In the genomic region with DNA sequence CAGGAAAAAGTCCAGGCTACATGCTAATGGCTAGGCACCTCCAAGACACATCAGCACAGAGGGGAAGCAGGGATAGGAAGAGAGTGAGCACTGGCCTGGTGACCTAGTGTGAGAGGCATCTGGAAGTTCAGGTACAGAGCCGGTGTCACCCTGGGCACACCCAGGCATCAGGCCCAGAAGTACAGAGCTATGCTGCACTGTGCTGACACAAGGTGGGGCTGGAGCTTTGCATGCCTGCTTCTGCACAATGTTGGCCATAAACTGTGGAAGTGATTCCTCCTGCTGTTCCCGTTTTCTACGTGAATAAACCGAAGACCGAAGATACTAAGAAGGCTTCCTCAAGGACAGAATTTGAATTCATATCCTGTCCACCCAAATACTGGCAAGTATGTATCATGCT, we compare ENCODE assay signal across 15 mouse cellular contexts.
"Had no signal": no experiment of that assay in that cellular context is flagged by ENCODE, and none has a peak within 500 bp of the region (broad histone marks: within the 10 kb centered on the region; RNA-seq: fewer than 3 reads in every experiment).

No protein-coding gene starts in this region.

- H3K9me3 ChIP-seq: limb, embryonic 12.5 days; liver, embryonic 13.5 days; lung, embryonic 15.5 days; megakaryocyte, embryonic 14.5 days; midbrain, embryonic 12.5 days; neural tube, embryonic 13.5 days; stomach, embryonic 15.5 days had no signal

- H3K9ac ChIP-seq: limb, embryonic 12.5 days; liver, embryonic 13.5 days; liver, postnatal 0 days; lung, embryonic 15.5 days; midbrain, embryonic 12.5 days; neural tube, embryonic 13.5 days; stomach, embryonic 15.5 days had no signal

- H3K27ac ChIP-seq: limb, embryonic 12.5 days; liver, embryonic 13.5 days; lung, embryonic 15.5 days; macrophage; midbrain, embryonic 12.5 days; neural tube, embryonic 13.5 days; stomach, embryonic 15.5 days had no signal

- H3K4me3 ChIP-seq: limb, embryonic 12.5 days; liver, embryonic 13.5 days; lung, embryonic 15.5 days; midbrain, embryonic 12.5 days; neural tube, embryonic 13.5 days; stomach, embryonic 15.5 days had no signal

- H3K36me3 ChIP-seq: limb, embryonic 12.5 days; liver, embryonic 13.5 days; lung, embryonic 15.5 days; midbrain, embryonic 12.5 days; neural tube, embryonic 13.5 days; stomach, embryonic 15.5 days had no signal

- DNase-seq: kidney, adult 18-20 months; kidney, postnatal 25 days; liver; liver, embryonic 13.5 days; liver, postnatal 0 days; lung, postnatal 14 days; right cerebral cortex, postnatal 14 days; thymus, postnatal 14 days had no signal

- H3K4me2 ChIP-seq: limb, embryonic 12.5 days; liver, embryonic 13.5 days; lung, embryonic 15.5 days; midbrain, embryonic 12.5 days; neural tube, embryonic 13.5 days; stomach, embryonic 15.5 days had no signal

- H3K27me3 ChIP-seq: liver, embryonic 13.5 days; midbrain, embryonic 12.5 days; neural tube, embryonic 13.5 days; stomach, embryonic 15.5 days had no signal

- ATAC-seq: liver, postnatal 0 days had no signal

- H3K4me1 ChIP-seq: limb, embryonic 12.5 days; liver, embryonic 13.5 days; lung, embryonic 15.5 days; midbrain, embryonic 12.5 days; neural tube, embryonic 13.5 days; stomach, embryonic 15.5 days had no signal
